Mouse (Mus musculus): Measurements from ENCODE around the gene Lcn4.

Lcn4 gene

GRCm38 (mm10) chr2:26671182-26671581, at the start of gene Lcn4:
Gene Lcn4, minus strand, starts transcription at chr2:26671282.
- DNase-seq (ENCODE audit: extremely low spot score): no peak

GRCm38 (mm10) chr2:26686171-26686675, 15.1 kb upstream of the Lcn4 start:
- DNase-seq (ENCODE audit: extremely low spot score): no peak

DNA sequence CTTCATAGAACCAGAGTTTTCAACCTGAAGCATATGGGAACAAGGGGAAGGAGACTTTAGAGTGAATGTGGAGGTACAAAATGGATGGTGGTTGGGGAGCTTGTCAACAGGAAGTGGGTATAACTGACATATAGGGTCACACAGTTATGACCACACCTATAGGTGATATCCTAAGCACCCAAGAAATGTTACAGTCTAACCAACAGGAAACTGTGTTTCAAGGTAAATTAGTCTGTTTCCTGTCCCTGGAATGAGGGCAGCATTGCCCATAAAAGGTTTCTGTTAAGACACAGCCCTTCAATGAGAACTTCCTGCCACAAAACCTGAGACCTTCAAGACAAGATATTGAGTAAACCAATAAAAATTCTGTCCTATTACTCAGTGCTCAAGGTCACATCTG, 2.3 kb downstream of the Lcn4 start:
- DNase-seq (ENCODE audit: extremely low spot score): no peak

GRCm38 (mm10) chr2:26663551-26663950, 7.5 kb downstream of the Lcn4 start:
- peak; percentile 41 for DNase-seq (ENCODE audit: extremely low spot score)

DNA sequence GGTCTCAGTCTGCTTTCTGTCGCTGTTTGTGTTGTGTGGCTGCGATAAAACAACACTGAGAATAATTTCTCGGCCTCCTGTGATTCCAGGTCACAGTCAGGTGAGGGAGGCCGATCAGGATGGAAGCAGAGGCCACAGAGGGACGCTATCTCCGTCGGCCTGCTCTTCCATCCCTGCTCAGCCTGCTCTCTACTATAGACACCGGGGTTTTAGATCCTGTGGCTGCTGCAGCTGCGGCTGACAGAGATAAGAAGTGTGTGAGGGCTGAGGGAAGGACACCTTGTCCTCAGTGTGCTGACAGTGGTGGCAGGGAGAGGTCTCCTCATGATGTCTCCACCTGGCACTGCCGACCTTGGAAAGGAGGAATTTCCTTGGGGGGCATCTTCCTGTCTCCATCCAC, 8.0 kb downstream of the Lcn4 start:
- DNase-seq (ENCODE audit: extremely low spot score): no peak

- no peak for DNase-seq (ENCODE audit: extremely low spot score)
Measured at GRCm38 (mm10) chr2:26662509-26662882, 8.6 kb downstream of the Lcn4 start.

DNA sequence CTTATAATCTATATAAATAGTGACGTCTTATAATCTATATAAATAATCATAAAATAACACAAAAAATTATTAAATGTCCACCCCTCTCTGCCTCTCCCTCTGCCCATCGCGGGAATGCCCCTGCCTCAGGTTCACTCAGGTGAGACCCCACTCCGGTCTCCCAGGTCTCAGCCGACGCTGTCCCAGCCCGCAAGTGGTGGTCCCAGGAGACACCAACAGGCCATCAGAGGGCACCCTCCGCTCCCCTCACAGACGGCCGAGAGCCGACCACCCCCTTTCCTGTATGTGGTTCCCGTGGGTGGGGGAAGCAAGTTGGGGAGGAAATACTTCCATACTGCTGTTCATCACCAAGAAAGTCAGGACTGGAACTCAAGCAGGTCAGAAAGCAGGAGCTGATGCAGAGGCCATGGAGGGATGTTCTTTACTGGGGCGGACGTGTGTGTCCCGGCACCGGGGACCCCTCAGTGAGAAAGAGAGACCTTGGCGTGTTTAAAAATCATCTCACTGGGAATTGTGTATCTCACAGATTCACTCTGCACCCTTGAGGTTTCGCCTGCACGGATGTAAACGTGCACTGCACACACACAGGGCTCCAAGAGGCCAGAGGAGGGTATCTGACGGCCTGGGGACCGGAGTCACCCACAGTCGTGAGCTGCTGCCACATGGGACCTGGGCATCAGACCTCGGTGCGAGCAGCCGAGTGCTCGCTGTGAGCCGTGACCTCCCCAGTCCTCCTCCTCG, 9.1 kb downstream of the Lcn4 start:
- no peak for DNase-seq (ENCODE audit: extremely low spot score)

DNA sequence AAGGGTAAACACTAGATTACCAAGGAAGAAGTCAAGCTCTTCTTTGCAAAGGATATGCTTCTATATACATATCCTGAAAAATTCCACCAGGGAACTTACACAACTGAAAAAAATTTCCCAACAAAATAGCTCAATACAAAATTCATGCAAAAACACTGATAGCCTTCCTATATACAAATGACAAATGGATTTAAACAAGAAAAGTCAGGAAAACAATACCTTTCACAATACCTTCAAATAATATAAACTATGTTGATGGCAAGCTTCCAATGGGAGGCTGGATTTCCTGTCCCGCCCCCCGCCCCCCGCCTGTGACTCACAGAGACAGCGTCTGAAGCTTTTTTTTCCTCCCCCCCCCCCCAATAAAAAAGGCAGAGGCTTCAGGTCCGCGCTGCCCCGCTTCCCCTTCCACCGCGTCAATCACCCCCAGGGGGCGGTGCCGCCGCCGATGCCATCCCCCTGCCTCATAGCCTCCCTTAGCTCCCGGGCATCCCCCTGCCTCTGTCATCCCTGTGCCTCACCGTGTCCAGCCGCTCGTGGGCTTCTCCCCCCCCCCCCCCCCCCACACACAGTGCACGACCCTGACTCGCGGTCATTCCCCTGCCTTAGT, 9.8 kb downstream of the Lcn4 start:
- no peak for DNase-seq (ENCODE audit: extremely low spot score)

GRCm38 (mm10) chr2:26657426-26657825, 13.7 kb downstream of the Lcn4 start:
- no peak for DNase-seq (ENCODE audit: extremely low spot score)

- DNase-seq (ENCODE audit: extremely low spot score): no peak
Measured at GRCm38 (mm10) chr2:26654687-26655086, 16.4 kb downstream of the Lcn4 start.

GRCm38 (mm10) chr2:26646643-26647293, 24.3 kb downstream of the Lcn4 start:
- DNase-seq (ENCODE audit: extremely low spot score): peak; percentile 91

GRCm38 (mm10) chr2:26643942-26644341, 27.1 kb downstream of the Lcn4 start:
- DNase-seq (ENCODE audit: extremely low spot score): no peak

- DNase-seq (ENCODE audit: extremely low spot score): no peak
Measured at GRCm38 (mm10) chr2:26641006-26641647, 30.0 kb downstream of the Lcn4 start.

- DNase-seq (ENCODE audit: extremely low spot score): peak; percentile 98
Measured at GRCm38 (mm10) chr2:26639838-26640830, 30.9 kb downstream of the Lcn4 start.

DNA sequence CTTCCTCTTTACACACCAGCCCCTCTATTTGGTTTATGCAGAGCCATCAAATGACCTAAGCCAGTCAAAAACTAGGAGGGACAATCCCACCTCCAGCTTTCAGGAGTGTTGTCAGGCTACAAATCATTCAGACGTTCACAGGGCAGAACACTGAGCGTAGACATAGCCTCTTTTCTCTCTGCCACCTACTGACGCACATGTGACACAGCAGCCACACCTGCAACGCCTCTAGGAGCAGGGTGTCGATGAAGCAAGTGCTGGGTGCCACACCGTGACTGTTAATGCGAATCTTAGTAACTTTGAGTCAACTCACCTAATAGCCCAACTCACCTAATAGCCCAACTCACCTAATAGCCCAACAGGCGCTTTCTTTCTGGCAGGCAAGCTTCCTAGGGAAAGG, 32.0 kb downstream of the Lcn4 start:
- DNase-seq (ENCODE audit: extremely low spot score): peak; percentile 51

DNA sequence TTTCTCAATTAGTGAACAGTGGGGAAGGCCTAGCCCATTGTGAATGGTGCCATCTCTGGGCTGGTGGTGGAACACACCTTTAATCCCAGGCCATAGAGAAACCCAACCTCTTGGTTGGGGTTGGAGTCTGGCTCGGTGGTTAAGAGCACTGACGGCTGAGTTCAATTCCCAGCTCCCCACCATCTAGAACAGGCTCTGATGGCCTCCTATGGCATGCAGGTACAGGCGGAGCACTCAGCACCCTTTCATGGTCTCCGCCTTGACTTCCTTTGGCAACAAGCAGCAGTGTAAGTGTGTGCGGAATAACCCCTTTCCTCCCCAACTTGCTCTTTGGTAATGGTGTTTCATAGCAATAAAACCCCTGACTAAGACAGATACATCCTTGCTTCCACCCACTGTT, 32.5 kb downstream of the Lcn4 start:
- no peak for DNase-seq (ENCODE audit: extremely low spot score)

DNA sequence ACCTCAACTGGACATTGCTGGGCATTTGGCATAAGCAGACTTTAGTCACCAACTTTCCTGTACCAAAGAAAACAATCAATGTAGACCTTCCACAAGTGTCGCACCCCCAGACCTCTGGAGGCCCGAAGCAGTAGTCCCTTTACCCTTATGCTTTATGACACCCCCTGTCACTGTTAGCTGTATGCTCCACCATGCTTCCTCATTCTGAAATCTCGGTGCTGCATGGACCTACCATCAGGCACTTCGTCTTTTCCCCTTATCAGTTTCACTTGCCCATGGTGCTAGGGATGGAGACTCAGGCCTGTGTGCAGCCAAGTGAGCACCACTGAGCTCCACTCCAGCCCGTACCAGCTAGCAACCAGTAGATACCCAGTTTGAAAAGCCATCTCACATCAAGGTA, 33.0 kb downstream of the Lcn4 start:
- DNase-seq (ENCODE audit: extremely low spot score): no peak

DNA sequence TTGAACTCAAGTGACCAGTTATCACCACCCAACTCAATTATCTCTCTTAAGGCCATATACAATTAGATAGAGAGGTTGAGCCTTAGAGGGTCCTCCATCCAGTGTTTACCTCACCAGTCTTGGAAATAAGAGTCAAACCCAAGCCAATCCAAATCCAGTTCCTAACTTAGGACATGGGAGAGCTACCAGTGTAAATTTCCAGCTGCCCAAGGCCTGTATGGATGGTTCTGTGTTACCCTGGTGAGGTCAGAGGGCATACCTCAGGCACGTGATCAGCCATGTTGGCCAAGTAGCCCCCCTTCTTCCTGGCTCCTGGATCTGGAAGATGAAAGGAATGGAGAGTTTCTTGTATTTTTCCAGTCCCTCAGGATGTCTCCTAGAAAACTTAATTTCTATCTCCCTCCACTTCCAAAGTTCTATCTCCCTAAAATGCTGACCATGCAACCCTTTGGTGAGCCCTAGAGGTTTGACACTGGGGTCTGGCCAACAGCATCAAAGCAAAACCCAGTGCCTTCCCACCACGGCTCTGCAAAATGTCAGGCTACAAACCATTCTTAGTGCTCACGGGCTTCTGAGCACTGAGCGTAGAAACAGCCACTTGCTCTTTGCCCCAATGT, 33.7 kb downstream of the Lcn4 start:
- no peak for DNase-seq (ENCODE audit: extremely low spot score)

DNA sequence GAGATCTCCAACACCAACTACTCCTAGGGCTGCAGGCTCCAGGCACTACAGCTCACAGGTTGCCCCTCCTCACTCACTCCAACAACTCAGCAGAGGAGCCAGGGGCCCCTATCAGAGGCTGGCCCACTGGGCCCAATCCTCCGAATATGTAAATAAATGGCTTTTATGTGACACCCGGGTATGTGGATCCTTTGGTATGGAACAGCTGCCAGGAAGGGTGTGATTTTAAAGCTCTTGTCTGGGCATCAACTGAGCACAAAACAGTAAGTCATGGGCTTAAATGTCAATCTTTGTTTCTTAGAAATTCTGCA, 34.8 kb downstream of the Lcn4 start:
- DNase-seq (ENCODE audit: extremely low spot score): no peak

DNA sequence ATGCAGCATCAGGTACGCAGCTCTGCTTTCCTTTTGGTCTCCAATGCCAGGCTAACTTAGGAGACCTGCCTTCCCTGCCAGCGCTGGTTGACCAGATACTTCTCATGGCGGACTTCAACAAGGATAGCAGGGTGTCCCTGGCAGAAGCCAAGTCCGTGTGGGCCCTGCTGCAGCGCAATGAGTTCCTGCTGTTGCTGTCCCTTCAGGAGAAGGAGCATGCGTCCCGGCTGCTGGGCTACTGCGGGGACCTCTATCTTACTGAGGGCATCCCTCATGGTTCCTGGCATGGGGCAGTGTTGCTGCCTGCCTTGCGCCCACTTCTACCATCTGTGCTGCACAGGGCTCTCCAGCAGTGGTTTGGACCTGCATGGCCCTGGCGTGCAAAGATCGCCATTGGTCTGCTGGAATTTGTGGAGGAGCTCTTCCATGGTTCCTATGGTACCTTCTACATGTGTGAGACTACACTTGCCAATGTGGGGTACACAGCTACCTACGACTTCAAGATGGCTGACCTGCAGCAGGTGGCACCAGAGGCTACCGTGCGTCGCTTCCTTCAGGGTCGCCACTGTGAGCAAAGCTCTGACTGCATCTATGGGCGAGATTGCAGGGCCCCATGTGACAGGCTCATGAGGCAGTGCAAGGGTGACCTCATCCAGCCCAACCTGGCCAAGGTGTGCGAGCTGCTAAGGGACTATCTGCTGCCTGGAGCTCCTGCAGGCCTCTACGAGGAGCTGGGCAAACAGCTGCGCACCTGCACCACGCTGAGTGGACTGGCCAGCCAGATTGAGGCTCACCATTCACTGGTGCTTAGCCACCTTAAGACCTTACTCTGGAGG, 35.4 kb downstream of the Lcn4 start:
- peak; percentile 46 for DNase-seq (ENCODE audit: extremely low spot score)

Measured in embryo, embryonic 9.5 days (tissue).